Mouse (Mus musculus) kidney, postnatal 0 days (tissue): Measurements from ENCODE around the gene Wbp2. TPM values are rescaled to one million over a fixed set of nuclear protein-coding genes. Genes with fewer than 3 reads are reported as not detected.

Experiments
- ATAC-seq: fragments of 200-750 bp; cut with Nextera tagmentation; replicated peaks from 2 replicates; pipeline ENCODE4 v1.8.0; 2017; ENCODE audit warnings: low read depth, moderate number of reproducible peaks, moderate TSS enrichment, moderate library complexity; ENCODE audit not compliant: low FRiP score
- DNase-seq: peaks from one replicate; pipeline ENCODE4 v3.0.0-alpha.2; 2016; ENCODE audit warnings: low spot score
- H3K27ac ChIP-seq: fragments of 300-500 bp; sonication (generic); 2 replicates; pipeline ENCODE4 v1.5.1; 2014; ENCODE audit warnings: mild to moderate bottlenecking
- H3K27me3 ChIP-seq: fragments of 300-500 bp; sonication (generic); 2 replicates; pipeline ENCODE4 v1.6.1; 2014; ENCODE audit warnings: low read length, mixed read lengths; ENCODE audit not compliant: insufficient read depth
- H3K36me3 ChIP-seq: fragments of 300-500 bp; sonication (generic); 2 replicates; pipeline ENCODE4 v1.6.1; 2014; ENCODE audit warnings: low read length, mixed read lengths; ENCODE audit not compliant: insufficient read depth
- H3K4me1 ChIP-seq: fragments of 300-500 bp; sonication (generic); replicated peaks from 2 replicates; pipeline ENCODE4 v1.6.1; 2014; ENCODE audit warnings: antibody characterized with exemption, low read length, mixed read lengths; ENCODE audit not compliant: insufficient read depth
- H3K4me2 ChIP-seq: fragments of 300-500 bp; sonication (generic); 2 replicates; pipeline ENCODE4 v1.6.1; 2014; ENCODE audit warnings: mild to moderate bottlenecking, low read length, moderate library complexity, mixed read lengths
- H3K4me3 ChIP-seq: fragments of 300-500 bp; sonication (generic); replicated peaks from 2 replicates; pipeline ENCODE4 v1.5.1; 2014; ENCODE audit warnings: low read depth, low read length
- H3K9ac ChIP-seq: fragments of 300-500 bp; sonication (generic); 2 replicates; pipeline ENCODE4 v1.6.1; 2014; ENCODE audit warnings: low read depth, low read length
- H3K9me3 ChIP-seq: fragments of 300-500 bp; sonication (generic); replicated peaks from 2 replicates; pipeline ENCODE4 v1.6.1; 2016; ENCODE audit warnings: low read length, inconsistent platforms, mixed read lengths
- CTCF ChIP-seq: IDR thresholded peaks from 2 replicates; pipeline ENCODE4 v1.5.1; 2016; ENCODE audit warnings: antibody characterized with exemption, low read depth, mild to moderate bottlenecking, moderate library complexity
- WGBS: fragments of 180-500 bp; shearing (Covaris S2); extraction: QIAGEN DNeasy Blood & Tissue Kit; methylation state at CpG from one replicate; pipeline ENCODE4 v1.1.7; 2014; 5-methylcytosine and 5-hydroxymethylcytosine counted together
- polyA plus RNA-seq: library from polyadenylated mRNA; unstranded; fragments of >200 nt; fragmentation: Nextera tagmentation; extraction: Ambion mirVana; gene quantifications from 2 replicates; pipeline ENCODE4 v1.2.1, GENCODE M21; 2015

Gene Wbp2
- polyA plus RNA-seq, 1 experiment from 2014 or later, result 125 TPM

GRCm38 (mm10) chr11:116101931-116102381 is 15.2 kb upstream of the Wbp2 start:
- WGBS, result 38% methylated on average over 11 of the region's 11 CpGs
- Histone ChIP-seq H3K4me1 (peaks cover 67% of the 10 kb centered on the region), H3K4me2 (peak overlapping the region; percentile 38), H3K9ac (peak overlapping the region; percentile 44), H3K4me3 (no peak overlapping the region), H3K9me3 (no peaks in the 10 kb centered on the region), H3K36me3 (no peaks in the 10 kb centered on the region; the same call in 1 of the 2 replicates), H3K27me3 (no peaks in the 10 kb centered on the region), H3K27ac (peak overlapping the region; percentile 95)
- no peak for TF ChIP-seq CTCF
- DNase-seq (peak; percentile 38), ATAC-seq (no peak)

- Histone ChIP-seq H3K9ac (0 out of 2 replicates have a peak overlapping the region, but pooled peaks have one; percentile 10), H3K36me3 (no peaks in the 10 kb centered on the region; the same call in 1 of the 2 replicates), H3K4me2 (peak overlapping the region; percentile 38; the same call in 1 of the 2 replicates), H3K4me3 (no peak overlapping the region), H3K27me3 (no peaks in the 10 kb centered on the region), H3K27ac (peak overlapping the region; percentile 95), H3K9me3 (no peaks in the 10 kb centered on the region), H3K4me1 (peaks cover 57% of the 10 kb centered on the region)
- DNase-seq (no peak), ATAC-seq (no peak)
- 61% methylated on average over 7 of the region's 7 CpGs for WGBS
- no peak for TF ChIP-seq CTCF
These were observed 14.0 kb upstream of the Wbp2 start for GRCm38 (mm10) chr11:116100839-116101238.

- Histone ChIP-seq H3K4me2 (peak overlapping the region; percentile 38), H3K27me3 (no peaks in the 10 kb centered on the region), H3K9me3 (no peaks in the 10 kb centered on the region), H3K9ac (peak overlapping the region; percentile 10; the same call in 1 of the 2 replicates), H3K4me3 (no peak overlapping the region), H3K27ac (peak overlapping the region; percentile 95), H3K36me3 (no peaks in the 10 kb centered on the region), H3K4me1 (peaks cover 55% of the 10 kb centered on the region)
- 57% methylated on average over 6 of the region's 6 CpGs for WGBS
- no peak for ATAC-seq
- no peak for TF ChIP-seq CTCF
- peak; percentile 41 for DNase-seq
These were observed 13.6 kb upstream of the Wbp2 start for GRCm38 (mm10) chr11:116100385-116100784.

- H3K27ac ChIP-seq, result peak overlapping the region; percentile 95
- no peak for ATAC-seq
- H3K4me1 ChIP-seq, result peaks cover 54% of the 10 kb centered on the region
- no peak for DNase-seq
- H3K9ac ChIP-seq, result 0 out of 2 replicates have a peak overlapping the region, but pooled peaks have one; percentile 38
- H3K36me3 ChIP-seq, result no peaks in the 10 kb centered on the region
- no peak for TF ChIP-seq CTCF
- 75% methylated on average over 6 of the region's 6 CpGs for whole genome bisulfite sequencing
- no peaks in the 10 kb centered on the region for H3K9me3 ChIP-seq
- H3K27me3 ChIP-seq, result no peaks in the 10 kb centered on the region
- H3K4me3 ChIP-seq, result no peak overlapping the region
- peak overlapping the region; percentile 38 for H3K4me2 ChIP-seq
These were observed 12.7 kb upstream of the Wbp2 start for GRCm38 (mm10) chr11:116099462-116099861.

GRCm38 (mm10) chr11:116098711-116099460 is 12.1 kb upstream of the Wbp2 start:
- ATAC-seq, result peak; percentile 79

GRCm38 (mm10) chr11:116096213-116097108 is 9.7 kb upstream of the Wbp2 start:
- Histone ChIP-seq H3K27ac (no peak overlapping the region), H3K9ac (no peak overlapping the region), H3K4me2 (no peak overlapping the region), H3K36me3 (no peaks in the 10 kb centered on the region), H3K4me1 (peaks cover 29% of the 10 kb centered on the region), H3K9me3 (no peaks in the 10 kb centered on the region), H3K4me3 (no peak overlapping the region), H3K27me3 (no peaks in the 10 kb centered on the region)
- DNase-seq (no peak), ATAC-seq (no peak)
- peak; percentile 67 for TF ChIP-seq CTCF
- WGBS, result 88% methylated on average over 5 of the region's 5 CpGs

More at GRCm38 (mm10) chr11:116098711-116099460, 12.1 kb upstream of the Wbp2 start:
- peak overlapping the region; percentile 38 for H3K4me2 ChIP-seq
- peaks cover 48% of the 10 kb centered on the region for H3K4me1 ChIP-seq
- TF ChIP-seq CTCF, result no peak
- H3K27me3 ChIP-seq, result no peaks in the 10 kb centered on the region
- peak overlapping the region; percentile 38; the same call in 1 of the 2 replicates for H3K9ac ChIP-seq
- WGBS, result 34% methylated on average over 14 of the region's 14 CpGs
- H3K9me3 ChIP-seq, result no peaks in the 10 kb centered on the region
- no peaks in the 10 kb centered on the region for H3K36me3 ChIP-seq
- H3K27ac ChIP-seq, result peak overlapping the region; percentile 95
- DNase-seq, result peak; percentile 54
- H3K4me3 ChIP-seq, result no peak overlapping the region
